Mouse (Mus musculus): Measurements from ENCODE around the gene Cdca5. TPM values are rescaled to one million over a fixed set of nuclear protein-coding genes. Genes with fewer than 3 reads are reported as not detected.

Gene Cdca5
- polyA plus RNA-seq, 1 experiment from 2014 or later = 34.2 TPM

- Histone ChIP-seq H3K4me3 (replicated peaks) (peak overlapping the region; percentile 81), H3K36me3 (peaks cover 19% of the 10 kb centered on the region), H3K4me1 (replicated peaks) (peaks cover 70% of the 10 kb centered on the region), H3K9ac (peak overlapping the region; percentile 93; the same call in 1 of the 2 replicates), H3K27ac (peak overlapping the region; percentile 96), H3K27me3 (no peaks in the 10 kb centered on the region), H3K4me2 (peak overlapping the region; percentile 100), H3K9me3 (replicated peaks) (no peaks in the 10 kb centered on the region)
- WGBS (ENCODE audit: insufficient replicate concordance) = 88% methylated on average over 6 of the region's 6 CpGs
- DNase-seq (no peak), ATAC-seq (ENCODE audit: low read depth) (no peak)
These were observed 21.7 kb upstream of the Cdca5 start for GRCm38 (mm10) chr19:6063081-6063480.

DNA sequence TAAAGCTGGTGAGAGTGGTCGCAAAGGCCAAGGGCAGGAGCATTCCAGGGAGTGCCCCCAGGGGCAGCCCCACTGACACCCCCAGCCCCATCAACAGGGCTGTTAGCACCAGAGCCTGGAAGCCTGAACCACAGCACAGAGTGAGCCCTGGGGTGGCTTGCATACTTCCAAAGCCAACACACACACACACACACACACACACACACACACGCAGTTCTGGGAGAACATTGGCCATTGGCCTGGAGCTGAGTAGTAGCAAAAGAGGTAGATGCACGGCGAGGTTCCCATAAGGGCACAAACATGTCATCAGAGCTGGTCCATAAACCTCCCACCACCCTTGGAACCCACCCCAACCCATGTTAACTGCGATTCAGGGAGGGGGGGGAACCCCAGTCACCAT lies 18.2 kb upstream of the Cdca5 start:
- Histone ChIP-seq H3K36me3 (peaks cover 30% of the 10 kb centered on the region), H3K4me1 (replicated peaks) (peaks cover 55% of the 10 kb centered on the region), H3K27me3 (no peaks in the 10 kb centered on the region), H3K4me2 (peak overlapping the region; percentile 93), H3K27ac (peak overlapping the region; percentile 84; the same call in 1 of the 2 replicates), H3K4me3 (replicated peaks) (peak overlapping the region; percentile 64), H3K9ac (peak overlapping the region; percentile 79), H3K9me3 (replicated peaks) (no peaks in the 10 kb centered on the region)
- ATAC-seq (ENCODE audit: low read depth) (no peak), DNase-seq (no peak)
- WGBS (ENCODE audit: insufficient replicate concordance) = 44% methylated on average over 5 of the region's 5 CpGs

DNA sequence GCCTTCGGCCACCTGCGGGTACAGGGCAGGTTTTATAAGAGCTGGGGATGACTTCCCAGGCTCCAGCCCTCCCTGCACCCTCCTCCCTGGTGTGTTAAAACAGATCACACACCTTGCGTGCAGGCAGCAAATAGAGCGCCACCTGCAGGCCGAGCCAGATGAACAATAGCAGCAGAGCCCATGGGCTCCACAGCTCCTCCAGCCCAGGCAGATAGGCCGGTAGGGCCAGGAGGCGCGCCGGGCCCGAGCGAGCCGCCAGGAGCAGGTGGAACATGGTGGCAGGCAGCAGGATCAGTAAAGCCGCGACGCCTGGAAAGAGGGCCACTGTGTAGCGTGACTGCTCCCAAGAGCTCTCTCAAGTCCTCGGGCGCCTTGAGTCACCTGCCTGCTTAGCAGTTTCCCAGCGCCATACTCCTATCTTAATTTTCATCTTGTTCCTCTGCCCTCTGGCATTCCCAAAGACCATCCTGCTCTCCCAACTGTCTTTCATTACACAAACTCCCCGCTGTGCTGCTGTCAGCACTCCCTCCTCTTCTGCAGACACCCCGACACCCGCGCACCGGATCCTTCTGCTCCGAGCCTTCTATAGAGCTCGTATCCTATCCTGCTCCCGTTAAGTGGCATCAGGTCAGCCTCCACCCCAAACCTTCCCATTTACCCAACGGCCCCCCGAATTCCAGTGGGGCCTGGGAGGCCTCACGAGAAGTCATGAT lies 17.6 kb upstream of the Cdca5 start:
- Histone ChIP-seq H3K27ac (peak overlapping the region; percentile 84), H3K36me3 (peaks cover 30% of the 10 kb centered on the region), H3K4me2 (peak overlapping the region; percentile 93), H3K9ac (peak overlapping the region; percentile 79), H3K4me3 (replicated peaks) (peak overlapping the region; percentile 64), H3K9me3 (replicated peaks) (no peaks in the 10 kb centered on the region), H3K27me3 (no peaks in the 10 kb centered on the region), H3K4me1 (replicated peaks) (peaks cover 49% of the 10 kb centered on the region)
- peak; percentile 83 for DNase-seq
- peak; percentile 70 for ATAC-seq (ENCODE audit: low read depth)
- WGBS (ENCODE audit: insufficient replicate concordance) = under 1% methylated on average over 30 of the region's 30 CpGs

- peaks cover 42% of the 10 kb centered on the region for H3K4me1 ChIP-seq (replicated peaks)
- peak within 1 kb of the TSS; percentile 79 for H3K9ac ChIP-seq
- H3K36me3 ChIP-seq = peaks cover 30% of the 10 kb centered on the region
- peak; percentile 91 for DNase-seq
- H3K27me3 ChIP-seq = no peaks in the 10 kb centered on the region
- 16% methylated on average over 33 of the region's 33 CpGs for WGBS (ENCODE audit: insufficient replicate concordance)
- peak; percentile 91 for ATAC-seq (ENCODE audit: low read depth)
- H3K27ac ChIP-seq = peak within 1 kb of the TSS; percentile 84
- H3K4me3 ChIP-seq (replicated peaks) = peak within 1 kb of the TSS; percentile 64
- no peaks in the 10 kb centered on the region for H3K9me3 ChIP-seq (replicated peaks)
- H3K4me2 ChIP-seq = peak within 1 kb of the TSS; percentile 93
These were observed 16.9 kb upstream of the Cdca5 start, which contains the start of gene Tm7sf2 for GRCm38 (mm10) chr19:6067724-6068415. Tm7sf2 (minus strand) TSS chr19:6068373.

- Histone ChIP-seq H3K4me3 (replicated peaks) (no peak overlapping the region), H3K36me3 (peaks cover 35% of the 10 kb centered on the region), H3K9ac (no peak overlapping the region), H3K9me3 (replicated peaks) (no peaks in the 10 kb centered on the region), H3K27ac (peak overlapping the region; percentile 40; the same call in 1 of the 2 replicates), H3K4me1 (replicated peaks) (peaks cover 36% of the 10 kb centered on the region), H3K4me2 (no peak overlapping the region), H3K27me3 (no peaks in the 10 kb centered on the region)
- WGBS (ENCODE audit: insufficient replicate concordance) = 72% methylated on average over 4 of the region's 4 CpGs
- ATAC-seq (ENCODE audit: low read depth) (no peak), DNase-seq (no peak)
These were observed 15.8 kb upstream of the Cdca5 start for GRCm38 (mm10) chr19:6068951-6069350.

DNA sequence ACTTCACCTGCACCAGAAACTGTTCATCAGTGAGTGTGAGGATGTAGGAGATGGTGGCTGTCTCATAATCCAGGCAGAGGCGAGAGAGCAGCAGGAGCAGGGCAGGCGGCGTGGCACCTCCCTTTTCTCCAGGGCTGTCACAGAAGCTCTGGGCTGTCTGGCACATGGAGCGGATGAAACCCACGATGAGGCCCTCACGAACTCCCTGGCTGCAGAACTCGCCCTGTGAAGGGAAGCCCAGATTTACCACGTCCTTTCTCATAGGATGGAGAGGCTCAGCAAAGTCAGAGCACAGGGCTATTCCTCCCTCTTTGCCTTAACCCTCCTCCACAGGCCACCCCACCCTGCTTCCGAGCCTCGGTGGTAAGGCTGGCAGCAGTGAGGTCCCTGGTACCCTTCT lies 14.9 kb upstream of the Cdca5 start:
- Histone ChIP-seq H3K4me1 (replicated peaks) (peaks cover 39% of the 10 kb centered on the region), H3K27me3 (no peaks in the 10 kb centered on the region), H3K9me3 (replicated peaks) (no peaks in the 10 kb centered on the region), H3K27ac (no peak overlapping the region), H3K4me3 (replicated peaks) (no peak overlapping the region), H3K36me3 (peaks cover 42% of the 10 kb centered on the region), H3K4me2 (no peak overlapping the region), H3K9ac (no peak overlapping the region)
- DNase-seq (no peak), ATAC-seq (ENCODE audit: low read depth) (no peak)
- WGBS (ENCODE audit: insufficient replicate concordance) = 83% methylated on average over 10 of the region's 10 CpGs

DNA sequence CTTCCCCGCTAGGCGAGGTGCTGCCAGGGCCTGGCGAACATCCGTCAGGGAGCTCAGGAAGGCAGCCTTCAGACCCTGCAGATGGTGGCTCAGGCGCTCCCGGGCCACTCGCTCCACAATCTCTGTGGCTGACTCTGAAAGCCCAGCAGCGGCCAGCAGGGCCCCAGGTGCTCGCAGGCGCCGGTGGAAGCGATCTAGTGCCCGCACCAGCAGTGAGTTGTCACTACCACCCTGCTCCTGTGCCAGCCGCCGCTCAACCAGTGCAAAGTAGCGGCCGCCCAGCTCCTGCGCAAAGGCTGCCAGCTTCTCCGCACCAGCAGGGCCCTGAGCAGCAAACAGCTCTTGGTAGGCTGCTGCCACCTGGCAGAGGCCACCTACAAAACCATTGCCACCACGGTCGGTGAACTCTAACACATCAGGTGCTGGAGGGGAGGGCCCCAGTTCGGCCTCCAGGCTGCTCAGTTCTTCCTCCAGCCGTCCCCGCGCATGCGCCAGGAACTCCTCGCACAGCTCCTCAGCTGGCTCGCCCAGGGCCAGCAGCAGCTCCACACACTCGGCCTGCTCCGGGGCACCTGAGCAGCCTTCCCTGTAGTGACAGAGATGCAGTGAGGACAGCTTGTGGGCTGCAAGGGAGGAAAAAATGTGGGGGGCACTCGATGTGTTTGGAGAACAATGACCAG lies 14.1 kb upstream of the Cdca5 start:
- 88% methylated on average over 31 of the region's 31 CpGs for WGBS (ENCODE audit: insufficient replicate concordance)
- no peaks in the 10 kb centered on the region for H3K9me3 ChIP-seq (replicated peaks)
- H3K4me1 ChIP-seq (replicated peaks) = peaks cover 42% of the 10 kb centered on the region
- no peak overlapping the region for H3K27ac ChIP-seq
- peaks cover 44% of the 10 kb centered on the region for H3K36me3 ChIP-seq
- no peak overlapping the region for H3K4me3 ChIP-seq (replicated peaks)
- no peak overlapping the region for H3K4me2 ChIP-seq
- no peak for DNase-seq
- no peak overlapping the region for H3K9ac ChIP-seq
- H3K27me3 ChIP-seq = no peaks in the 10 kb centered on the region
- no peak for ATAC-seq (ENCODE audit: low read depth)

DNA sequence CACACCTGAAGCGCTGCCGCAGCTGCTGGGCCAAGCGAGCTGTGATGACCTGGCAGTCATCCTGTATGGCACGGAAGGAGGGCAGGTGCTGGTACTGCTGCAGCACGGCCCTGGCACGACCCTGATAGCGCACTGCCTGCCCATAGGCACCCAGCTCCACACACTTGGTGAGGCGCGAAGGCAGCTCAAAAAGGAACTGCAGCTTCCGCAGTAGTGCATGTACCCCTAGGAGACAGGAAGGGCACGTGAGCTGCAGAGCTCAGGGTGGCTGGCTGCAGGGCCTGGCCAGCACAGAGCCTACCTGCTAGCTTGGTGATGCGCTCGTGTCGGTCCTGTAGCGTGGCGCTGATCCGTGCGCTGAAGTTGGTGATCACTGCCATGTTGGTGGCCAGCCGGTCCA lies 13.5 kb upstream of the Cdca5 start:
- Histone ChIP-seq H3K27ac (no peak overlapping the region), H3K4me2 (no peak overlapping the region), H3K4me3 (replicated peaks) (no peak overlapping the region), H3K36me3 (peaks cover 44% of the 10 kb centered on the region), H3K27me3 (no peaks in the 10 kb centered on the region), H3K9ac (no peak overlapping the region), H3K4me1 (replicated peaks) (peaks cover 44% of the 10 kb centered on the region), H3K9me3 (replicated peaks) (no peaks in the 10 kb centered on the region)
- 87% methylated on average over 19 of the region's 19 CpGs for WGBS (ENCODE audit: insufficient replicate concordance)
- ATAC-seq (ENCODE audit: low read depth) (no peak), DNase-seq (no peak)

- no peak overlapping the region for H3K4me3 ChIP-seq (replicated peaks)
- H3K9me3 ChIP-seq (replicated peaks) = no peaks in the 10 kb centered on the region
- DNase-seq (no peak), ATAC-seq (ENCODE audit: low read depth) (no peak)
- no peak overlapping the region for H3K9ac ChIP-seq
- H3K4me1 ChIP-seq (replicated peaks) = peaks cover 34% of the 10 kb centered on the region
- H3K27me3 ChIP-seq = no peaks in the 10 kb centered on the region
- H3K4me2 ChIP-seq = no peak overlapping the region
- peaks cover 40% of the 10 kb centered on the region for H3K36me3 ChIP-seq
- H3K27ac ChIP-seq = no peak overlapping the region
- WGBS (ENCODE audit: insufficient replicate concordance) = 74% methylated on average over 5 of the region's 5 CpGs
These were observed 10.9 kb upstream of the Cdca5 start for GRCm38 (mm10) chr19:6073889-6074288.

GRCm38 (mm10) chr19:6076564-6077393 lies 8.0 kb upstream of the Cdca5 start, which contains the start of gene Vps51:
Vps51 (minus strand) TSS chr19:6077231.
- Histone ChIP-seq H3K36me3 (peaks cover 35% of the 10 kb centered on the region), H3K4me2 (peak within 1 kb of the TSS; percentile 92), H3K9ac (peak within 1 kb of the TSS; percentile 84), H3K27me3 (no peaks in the 10 kb centered on the region), H3K9me3 (replicated peaks) (no peaks in the 10 kb centered on the region), H3K4me1 (replicated peaks) (peaks cover 32% of the 10 kb centered on the region), H3K27ac (peak within 1 kb of the TSS; percentile 78), H3K4me3 (replicated peaks) (peak within 1 kb of the TSS; percentile 87)
- WGBS (ENCODE audit: insufficient replicate concordance) = under 1% methylated on average over 33 of the region's 33 CpGs
- ATAC-seq (ENCODE audit: low read depth) (peak; percentile 86), DNase-seq (peak; percentile 77)
